Mouse (Mus musculus) left cerebral cortex, postnatal 4 days (tissue): ENCODE results near the gene Tnxb. TPM values are rescaled to one million over a fixed set of nuclear protein-coding genes. Genes with fewer than 3 reads are reported as not detected.

ENCODE experiments used
- DNase-seq: peaks from one replicate; pipeline ENCODE4 v3.0.0-alpha.2; 2022
- intact Hi-C: fragments of 180-260 bp; cut with DNase I; formaldehyde crosslinking; loops from one replicate; pipeline ENCODE4 v1.15.1; 2025
- total RNA-seq, 2 experiments: library from RNA; stranded (reverse); gene quantifications; 2 replicates each; pipeline ENCODE4 v1.2.3; 2021

Gene Tnxb
- 1 to 10 TPM; 1.9 to 2.2 TPM for total RNA-seq

DNA sequence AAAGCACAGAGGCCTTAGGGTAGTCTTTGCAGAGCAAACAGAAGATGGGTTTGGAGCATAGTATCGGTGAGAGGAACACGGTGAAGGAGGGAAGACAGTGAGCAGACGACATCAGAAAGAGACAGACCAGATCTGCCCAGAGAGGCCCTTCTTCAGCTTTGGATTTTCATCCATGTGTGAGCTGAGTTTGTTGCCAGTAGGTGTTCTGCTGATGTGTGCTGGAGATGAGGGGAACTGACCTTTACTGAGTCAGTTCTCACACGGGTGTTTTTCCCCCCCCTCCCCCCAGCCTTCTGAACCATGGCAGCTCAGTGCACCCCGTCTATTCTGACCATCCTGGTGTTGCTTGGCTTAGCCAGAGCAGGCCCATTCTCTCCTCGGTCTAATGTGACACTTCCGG lies at the start of gene Tnxb:
Gene Tnxb (plus strand): TSS at position 301 of the 400 bp plus-strand sequence.
- intact Hi-C loops = no loop called here
- DNase-seq = no peak

DNA sequence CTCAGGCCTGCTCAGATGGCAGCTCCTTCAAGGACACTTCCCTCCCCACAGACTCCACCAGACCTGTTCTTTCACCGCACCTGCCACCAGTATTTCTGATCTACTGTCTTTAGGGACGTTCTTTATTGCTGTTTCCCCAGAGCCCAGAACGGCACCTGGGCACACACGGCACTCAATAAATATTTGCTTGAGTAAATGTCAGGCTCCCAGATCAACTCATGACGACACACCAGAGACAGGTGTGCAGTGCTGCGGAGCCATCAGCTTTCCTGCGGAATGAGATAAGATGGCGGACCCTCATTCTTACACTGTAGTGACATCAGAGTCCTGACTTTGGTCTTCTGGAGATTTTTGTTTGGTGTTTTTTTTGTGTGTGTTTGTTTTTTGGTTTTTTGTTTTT lies 49.3 kb upstream of the Tnxb start:
- no peak for DNase-seq
- intact Hi-C loops = no loop called here

DNA sequence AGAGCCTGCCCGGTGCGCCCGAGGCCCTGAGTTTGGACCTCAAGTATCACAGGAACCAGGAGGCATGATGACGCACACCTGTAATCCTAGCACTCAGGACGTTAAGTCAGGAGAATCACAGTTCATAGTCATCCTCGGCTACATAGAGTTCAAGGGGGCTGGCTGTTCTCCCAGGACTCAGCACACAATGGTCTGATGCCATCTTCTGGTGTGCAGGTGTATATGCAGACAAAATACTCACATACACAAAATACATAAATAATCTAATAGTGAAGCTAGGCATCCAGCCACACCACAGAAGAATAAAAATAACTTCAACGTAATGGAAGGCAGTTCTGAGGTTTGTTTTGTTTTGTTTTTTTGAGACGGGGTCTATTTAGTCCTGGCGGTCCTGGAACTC lies 47.2 kb upstream of the Tnxb start:
- intact Hi-C loops = no loop called here

DNA sequence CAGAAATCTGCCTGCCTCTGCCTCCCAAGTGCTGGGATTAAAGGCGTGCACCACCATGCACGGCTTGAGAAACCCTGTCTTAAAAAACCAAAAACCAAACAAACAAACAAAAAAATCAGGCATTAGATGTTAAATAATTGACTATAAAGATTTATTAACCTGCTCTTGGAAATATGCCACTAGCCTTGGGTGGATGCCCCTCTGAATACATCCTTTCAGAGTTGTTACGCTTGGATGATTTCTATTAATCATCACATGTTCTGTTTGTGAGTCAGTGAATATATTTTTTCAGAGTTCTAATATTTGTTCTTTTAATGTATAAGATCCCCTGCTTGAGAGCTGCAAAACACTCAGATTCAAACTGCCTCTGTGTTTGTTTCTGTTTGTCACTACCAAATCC lies 45.4 kb upstream of the Tnxb start:
- DNase-seq = no peak
- intact Hi-C loops = no loop called here

More for the DNA sequence above, 47.2 kb upstream of the Tnxb start:
- DNase-seq = no peak

DNA sequence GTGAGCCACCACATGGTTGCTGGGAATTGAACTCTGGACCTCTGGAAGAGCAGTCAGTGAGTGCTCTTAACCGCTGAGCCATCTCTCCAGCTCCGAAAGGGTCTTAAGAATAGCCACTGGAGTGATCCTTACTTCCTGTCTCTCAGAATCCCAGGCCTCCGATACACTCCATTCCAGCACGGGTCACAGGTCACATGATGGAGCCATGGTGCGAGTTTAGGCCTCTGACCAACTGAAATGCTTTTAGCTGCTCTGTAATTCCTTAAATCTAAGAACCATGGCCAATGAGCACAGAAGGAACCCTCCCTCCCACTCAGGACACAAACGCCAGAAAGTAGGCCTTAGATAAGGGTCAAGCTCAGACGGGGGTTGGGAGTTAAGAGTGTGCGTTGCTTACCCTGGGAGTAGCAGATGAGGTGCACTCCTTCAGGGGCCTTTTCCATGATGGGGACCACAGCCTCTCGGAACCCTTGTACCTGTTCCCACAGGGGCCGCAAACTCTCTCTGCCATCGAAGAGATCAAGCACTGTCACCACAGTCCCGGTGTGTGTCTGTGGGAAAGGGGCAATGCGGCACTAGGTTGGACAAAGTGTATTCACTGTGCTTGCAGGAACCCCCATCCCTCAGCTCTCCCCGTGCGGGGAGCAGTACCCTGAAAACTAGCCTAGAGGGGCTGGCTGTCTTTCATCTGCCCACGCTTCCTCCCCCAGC lies 44.1 kb upstream of the Tnxb start:
- DNase-seq = no peak
- intact Hi-C loops = no loop called here

DNA sequence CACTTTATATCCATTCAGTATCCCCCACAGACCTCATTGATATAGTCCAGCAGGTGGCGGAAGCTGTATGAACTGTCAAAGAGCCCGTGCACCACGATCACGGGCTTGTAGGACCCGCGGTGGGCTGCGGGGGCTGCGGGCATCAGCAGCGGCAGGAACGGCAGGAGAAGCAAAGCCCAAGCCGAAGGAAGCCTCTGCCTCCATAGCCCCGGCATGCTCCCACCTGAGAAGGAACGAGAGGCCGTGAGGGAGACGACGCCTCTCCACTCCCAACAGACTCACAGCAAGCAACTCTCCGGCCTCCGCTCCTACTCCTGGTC lies 43.6 kb upstream of the Tnxb start:
- intact Hi-C loops = no loop called here
- DNase-seq = peak; percentile 62

DNA sequence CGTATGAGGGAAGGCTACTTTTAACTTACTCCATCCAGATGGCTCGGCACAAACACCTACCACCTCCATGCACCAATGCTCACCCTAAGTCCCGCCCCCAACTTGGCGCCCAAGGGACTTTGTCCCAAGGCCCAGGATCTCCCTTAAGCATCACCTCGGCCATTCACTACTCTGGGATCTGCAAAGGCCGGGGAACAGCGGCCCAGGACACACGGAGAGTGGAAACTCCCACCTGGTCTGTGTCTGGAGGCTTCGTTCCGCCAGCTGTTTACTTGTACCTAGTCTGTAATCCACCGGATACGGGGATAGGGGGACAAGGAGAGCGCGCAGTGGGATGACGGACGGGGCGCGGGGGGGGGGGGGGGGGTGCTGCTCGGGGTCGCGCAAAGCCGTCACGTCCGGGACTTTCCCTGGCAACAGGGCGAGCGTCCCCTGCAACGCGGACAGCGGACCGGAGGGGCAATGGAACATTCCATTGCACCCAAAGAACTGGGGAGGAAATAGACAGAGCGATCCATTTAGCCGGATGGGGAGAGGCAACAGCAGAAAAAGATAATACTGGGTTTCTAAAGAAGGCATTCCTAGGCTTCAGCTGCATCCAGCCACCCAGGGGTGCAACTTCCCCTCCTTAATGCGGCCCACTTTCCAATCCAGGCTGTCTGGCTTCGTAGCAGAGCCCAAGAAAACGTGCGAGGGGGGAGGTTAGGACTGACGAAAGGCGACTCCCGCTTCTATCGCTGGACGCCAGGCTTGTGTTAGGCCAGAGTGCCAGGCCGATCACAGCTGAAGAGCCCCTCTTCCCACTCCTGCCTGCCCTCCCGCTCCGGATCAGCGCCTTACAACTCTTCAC lies 43.0 kb upstream of the Tnxb start:
- peak; percentile 92 for DNase-seq
- intact Hi-C loops = no loop called here

DNA sequence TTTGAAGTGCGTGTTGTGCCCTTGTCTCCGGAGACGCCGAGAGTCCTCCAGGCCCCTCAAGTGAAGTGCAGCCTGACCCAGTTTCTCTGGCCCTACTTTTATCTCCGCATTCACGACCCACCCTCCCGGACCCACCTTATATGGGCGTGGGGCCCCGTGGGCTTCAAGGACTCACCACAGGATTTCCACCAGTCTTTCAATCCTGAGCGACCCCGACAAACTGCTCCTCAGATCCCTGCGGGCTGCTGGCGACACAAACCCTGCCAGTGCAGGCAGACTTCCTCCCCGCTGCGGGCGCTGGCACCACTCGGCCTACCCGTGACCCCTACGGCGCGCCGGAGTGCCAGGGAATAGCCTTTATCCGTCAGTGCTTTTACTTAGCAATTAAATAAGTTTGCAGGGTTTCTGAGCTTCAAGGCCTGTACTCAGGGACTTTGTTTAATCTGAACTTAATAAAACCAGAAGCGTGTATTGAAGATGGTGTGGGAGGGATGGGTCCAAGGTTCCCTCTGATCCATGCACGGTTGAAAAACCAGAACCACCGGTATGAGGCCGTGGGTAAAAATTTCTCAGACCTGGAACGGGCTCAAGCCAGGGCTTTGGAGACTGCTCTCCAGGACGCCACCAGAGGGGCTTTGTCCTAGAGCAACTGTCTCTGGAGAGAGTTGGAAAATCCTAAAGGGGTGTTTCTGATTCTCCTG lies 42.2 kb upstream of the Tnxb start, which contains the start of gene Ppt2:
Gene Ppt2 (minus strand): TSS at position 568 of the 701 bp plus-strand sequence.
- no peak for DNase-seq
- intact Hi-C loops = no loop called here

DNA sequence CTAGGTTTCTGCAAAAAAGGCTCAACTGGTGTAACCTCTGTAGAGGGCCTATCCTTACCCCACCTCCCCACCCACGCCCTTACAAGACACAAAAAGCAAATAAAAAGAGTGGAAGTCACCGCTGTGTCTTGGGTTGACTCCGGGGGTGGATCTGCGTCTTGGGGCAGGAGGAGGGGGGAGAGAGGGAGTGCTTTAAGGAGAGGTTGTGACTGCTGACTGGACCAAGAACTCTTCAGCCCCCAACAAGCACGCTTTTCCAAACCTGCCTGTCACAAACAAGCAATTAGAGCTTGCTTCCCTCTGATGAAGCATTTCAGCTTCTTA lies 41.7 kb upstream of the Tnxb start:
- no peak for DNase-seq
- intact Hi-C loops = no loop called here

DNA sequence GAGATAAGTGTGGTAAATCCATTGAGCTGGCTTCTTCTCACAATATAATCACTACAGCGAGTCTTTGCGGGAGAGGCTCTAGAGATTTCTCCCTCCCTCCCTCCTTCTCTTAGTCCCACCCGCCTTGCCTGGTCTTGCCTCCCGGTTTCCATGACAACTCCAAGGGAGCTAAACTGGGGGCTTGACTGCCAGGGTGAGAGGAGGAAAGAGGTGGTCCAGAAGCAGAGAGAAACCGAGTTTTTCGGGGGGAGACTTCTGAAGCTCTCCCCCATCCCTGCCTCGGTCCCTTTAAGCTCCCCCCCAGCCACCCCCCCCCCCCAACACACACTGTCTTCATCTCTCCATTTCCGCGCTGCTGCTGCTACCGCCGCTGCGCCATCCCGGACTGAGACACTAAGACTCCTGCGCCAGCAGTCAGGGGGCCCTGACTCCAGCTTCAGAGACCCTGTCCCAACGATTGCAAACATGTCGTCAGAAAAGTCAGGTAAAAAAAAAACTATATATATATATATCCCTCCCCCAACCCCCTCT lies 41.0 kb upstream of the Tnxb start, which contains the start of gene Prrt1:
Gene Prrt1 (plus strand): TSS at position 313 of the 531 bp plus-strand sequence.
- DNase-seq = no peak
- intact Hi-C loops = no loop called here

DNA sequence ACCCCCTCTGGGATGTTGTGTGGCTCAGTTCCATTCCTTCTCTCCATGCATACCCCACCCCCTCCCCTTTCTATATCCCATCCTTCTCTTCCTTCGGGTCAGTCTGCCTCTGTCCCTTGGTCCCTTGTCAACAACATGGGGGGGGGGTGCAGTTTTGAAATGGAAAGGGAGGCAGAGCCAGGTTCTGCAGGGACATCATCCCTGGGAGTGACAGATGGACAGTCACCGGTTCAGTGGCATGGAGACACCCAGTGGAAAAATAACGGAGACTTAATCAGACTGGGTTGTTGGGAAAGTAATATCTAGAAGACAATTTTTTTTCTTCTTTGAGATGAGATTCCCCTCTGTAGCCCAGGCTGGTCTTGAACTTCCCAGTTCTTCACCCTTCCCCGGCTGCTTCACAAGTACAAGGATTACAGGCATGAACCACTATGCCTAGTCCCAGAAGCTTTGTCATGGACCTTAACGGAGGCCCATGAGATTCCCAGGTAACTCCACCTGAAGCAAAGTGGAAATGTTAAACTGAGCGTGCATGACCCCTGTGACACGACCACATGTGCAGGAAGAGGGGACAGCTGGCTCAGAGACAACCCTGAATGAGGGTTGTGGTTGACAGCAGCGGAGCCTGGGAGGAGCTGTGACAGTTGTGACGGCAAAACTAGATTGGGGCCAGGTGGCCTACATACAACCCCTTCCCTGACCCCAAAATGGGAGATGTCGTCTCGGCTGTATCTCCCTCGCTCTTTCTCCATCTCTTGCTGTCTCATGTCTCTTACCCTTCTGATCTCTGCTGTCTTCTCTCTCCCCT lies 40.3 kb upstream of the Tnxb start:
- intact Hi-C loops = no loop called here
- no peak for DNase-seq

DNA sequence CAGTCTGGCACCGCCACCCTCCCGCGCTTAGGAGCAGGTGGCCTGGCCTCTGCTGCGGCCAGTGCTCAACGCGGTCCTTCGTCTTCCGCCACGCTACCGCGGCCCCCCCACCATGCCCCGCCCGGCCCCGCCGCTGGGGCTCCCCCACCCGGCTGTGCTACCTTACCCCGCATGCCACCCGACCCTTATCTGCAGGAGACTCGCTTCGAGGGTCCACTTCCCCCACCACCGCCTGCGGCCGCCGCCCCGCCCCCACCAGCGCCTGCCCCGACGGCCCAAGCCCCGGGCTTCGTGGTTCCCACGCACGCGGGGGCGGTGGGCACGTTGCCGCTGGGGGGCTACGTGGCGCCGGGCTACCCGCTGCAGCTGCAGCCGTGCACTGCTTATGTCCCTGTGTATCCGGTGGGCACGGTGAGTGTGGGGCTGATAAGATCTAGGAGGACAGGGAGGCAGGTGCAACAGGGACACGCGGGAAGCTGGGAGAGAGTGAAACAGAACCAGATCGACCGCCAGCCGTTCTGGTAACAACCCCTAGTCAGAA lies 39.5 kb upstream of the Tnxb start:
- no peak for DNase-seq

DNA sequence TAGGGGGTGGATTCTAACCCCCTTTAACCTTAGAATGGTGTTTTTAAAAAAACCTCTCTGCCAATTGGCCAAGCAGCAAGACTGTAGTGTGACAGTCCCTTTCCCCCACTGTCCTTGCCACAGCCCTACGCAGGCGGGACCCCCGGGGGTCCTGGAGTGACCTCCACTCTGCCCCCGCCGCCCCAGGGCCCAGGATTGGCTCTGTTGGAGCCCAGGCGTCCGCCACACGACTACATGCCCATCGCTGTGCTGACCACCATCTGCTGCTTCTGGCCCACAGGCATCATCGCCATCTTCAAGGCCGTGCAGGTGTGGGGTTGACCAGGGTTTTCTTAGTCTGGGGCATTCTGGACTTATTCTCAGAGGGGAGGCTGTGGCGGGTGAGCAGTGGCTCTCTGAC lies 38.7 kb upstream of the Tnxb start:
- intact Hi-C loops = no loop called here
- no peak for DNase-seq

More for the DNA sequence above, 39.5 kb upstream of the Tnxb start:
- intact Hi-C loops = no loop called here

DNA sequence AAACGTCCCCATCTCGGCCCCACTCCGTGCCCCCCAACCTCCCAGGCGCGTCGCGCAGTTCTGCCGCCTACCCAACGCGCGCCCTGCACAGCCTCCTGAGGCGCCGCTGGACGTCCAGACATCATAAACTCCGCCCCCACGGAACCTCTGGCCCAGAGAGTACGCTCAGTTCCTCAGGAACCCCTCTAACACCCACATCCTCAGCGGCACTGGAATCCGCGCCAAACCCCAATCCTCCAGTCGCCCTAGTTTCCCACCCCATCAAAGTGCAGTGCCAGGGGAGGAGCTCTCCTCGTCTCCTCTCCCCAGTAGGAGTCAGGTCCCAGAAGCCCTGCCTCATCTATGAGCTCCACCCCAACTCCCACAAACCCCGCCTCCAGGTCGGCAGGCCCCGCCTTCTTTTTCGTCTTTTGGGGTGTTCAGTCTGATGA lies 38.1 kb upstream of the Tnxb start:
- intact Hi-C loops = no loop called here
- DNase-seq = peak; percentile 55

DNA sequence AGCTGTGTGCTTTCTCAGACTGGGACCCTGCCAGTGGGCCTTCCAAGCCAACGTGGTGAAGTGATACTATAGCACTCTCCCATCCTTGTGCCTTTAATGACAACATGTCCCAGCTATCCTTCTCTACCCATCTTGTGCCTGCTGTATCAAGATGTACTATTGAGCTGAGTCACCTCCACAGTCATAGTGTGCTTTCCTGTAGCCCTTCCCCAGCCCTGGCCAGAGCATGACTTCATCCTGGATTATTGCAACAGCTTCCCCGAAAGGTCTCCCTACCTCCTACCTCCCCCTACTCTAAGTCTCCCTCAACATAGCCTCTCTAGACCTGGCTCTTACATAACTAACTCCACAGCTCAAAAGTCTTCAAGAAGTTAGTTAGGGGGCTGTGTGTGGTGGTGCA lies 34.7 kb upstream of the Tnxb start:
- intact Hi-C loops = no loop called here
- no peak for DNase-seq

DNA sequence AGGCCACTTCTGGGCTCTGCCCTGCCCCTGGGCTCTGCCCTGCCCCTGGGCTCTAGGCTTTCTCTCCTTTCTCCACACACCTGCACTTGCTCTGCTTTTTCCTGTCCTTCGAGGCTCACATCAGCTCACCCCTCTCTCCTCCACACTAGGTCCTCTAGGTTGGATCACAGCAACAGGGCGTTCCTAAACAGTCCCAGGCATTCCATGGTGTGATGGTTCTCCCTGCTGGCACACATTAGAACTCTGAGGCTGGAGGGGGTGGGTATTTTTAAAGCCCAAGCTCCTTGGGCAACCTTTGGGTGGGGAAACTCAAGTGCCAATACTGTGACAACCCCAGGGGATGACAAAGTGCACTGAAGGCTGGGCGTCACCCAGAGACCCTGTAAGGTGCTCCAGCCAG lies 32.9 kb upstream of the Tnxb start:
- DNase-seq = no peak
- intact Hi-C loops = no loop called here

DNA sequence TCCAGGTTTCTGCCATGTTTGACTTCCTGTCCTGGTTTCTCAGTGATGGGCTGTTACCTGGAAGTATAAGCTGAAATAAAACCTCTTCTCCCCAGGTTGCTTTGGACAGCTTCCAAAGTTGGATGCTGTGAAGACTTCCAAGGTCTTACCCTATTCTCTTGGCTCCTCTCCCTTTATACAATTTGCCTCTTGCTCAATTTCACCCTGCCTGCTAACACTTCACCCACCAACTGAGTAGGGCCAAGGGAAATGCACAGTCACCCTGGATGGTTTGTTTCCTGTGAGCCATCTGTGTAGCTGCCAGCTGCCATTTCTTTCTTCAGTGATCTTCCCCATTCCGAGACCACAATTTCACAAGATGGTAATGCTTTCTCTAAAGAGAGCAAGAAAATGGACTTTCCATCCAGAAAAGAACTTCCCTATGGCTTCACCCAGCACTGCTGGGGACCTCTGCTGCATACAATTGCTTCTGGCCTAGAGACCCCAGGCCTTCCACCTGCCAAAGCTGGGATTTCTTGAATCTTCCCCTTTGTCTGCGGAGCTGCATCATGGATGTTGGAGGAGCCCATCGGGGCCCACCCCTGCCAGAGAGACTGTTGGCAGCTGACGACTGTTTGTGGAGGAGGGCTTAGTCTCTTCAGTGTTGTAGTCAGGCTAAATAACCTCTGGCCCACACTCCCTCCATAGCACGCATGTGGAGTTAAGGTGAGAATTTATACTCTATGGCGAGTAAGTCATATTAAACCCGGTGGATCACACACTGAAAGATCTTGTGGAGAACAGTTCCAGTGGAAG lies 30.7 kb upstream of the Tnxb start:
- DNase-seq = no peak
- intact Hi-C loops = no loop called here

DNA sequence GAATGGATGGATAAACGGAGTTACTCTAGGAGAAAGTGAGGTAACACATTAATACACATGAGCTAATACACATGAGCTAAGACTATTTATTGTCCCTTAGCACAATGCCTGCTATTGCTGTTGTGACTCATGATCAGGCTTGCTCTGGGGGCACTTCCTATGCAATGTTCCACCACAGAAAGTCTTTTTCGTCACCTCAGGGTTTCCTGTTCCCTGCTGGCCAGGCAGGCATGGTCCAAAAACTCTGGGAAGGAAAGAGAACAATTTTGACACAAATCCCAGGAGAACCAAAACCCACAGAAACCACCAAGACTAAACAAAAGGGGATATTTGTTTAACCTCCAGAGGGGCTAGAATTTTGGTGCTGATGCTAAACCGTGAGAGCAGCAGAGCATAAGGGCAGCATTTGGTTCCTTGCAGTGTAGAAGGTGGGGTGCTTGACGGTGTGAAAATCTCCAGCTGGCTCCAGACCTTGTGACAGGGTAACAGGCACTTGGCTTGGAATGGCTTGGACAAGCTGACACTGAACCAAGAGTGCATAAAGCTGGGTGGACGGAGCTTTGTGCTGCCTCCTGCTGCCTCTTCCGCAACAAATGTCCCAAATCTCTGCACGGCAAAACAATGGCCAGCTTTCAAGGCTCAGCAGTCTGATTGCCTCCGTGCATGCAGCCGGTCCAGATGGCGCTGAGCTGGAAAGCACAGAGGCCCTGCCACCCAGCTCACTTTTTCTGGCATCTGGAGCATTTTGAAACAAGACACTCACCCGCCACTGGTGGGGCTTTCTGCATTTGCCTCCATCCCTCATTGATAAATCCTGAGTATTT lies 29.3 kb upstream of the Tnxb start:
- intact Hi-C loops = no loop called here
- DNase-seq = peak; percentile 80

DNA sequence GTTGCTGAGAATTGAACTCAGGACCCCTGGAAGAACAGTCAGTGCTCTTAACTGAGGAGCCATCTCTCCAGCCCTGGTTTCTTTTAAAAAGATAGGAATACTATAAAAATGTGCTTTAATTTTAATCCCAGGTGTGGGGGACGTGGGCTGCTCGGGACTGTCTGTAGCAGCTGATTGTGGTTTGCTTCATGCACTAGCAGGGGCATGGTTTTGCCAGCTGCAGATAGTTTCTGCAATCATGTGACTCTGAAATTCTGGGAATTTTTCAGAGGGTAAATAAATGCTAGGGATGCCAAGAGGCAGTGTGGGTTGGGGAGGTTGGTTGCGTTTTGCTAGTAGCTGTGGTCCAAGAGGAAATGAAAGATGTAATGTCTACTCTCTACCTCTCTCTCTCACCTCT lies 28.4 kb upstream of the Tnxb start:
- intact Hi-C loops = no loop called here

More for the DNA sequence above, 28.4 kb upstream of the Tnxb start:
- no peak for DNase-seq
